Mouse (Mus musculus): Measurements from ENCODE around the gene Tmem222.
A peak's percentile ranks its signal among the peaks of the same experiment; 100 is the strongest.

Gene Tmem222

GRCm38 (mm10) chr4:133247806-133248449 is 29.7 kb downstream of the Tmem222 start:
- no peak for DNase-seq

- no peak for DNase-seq
These were observed 30.5 kb downstream of the Tmem222 start for GRCm38 (mm10) chr4:133247072-133247471.

GRCm38 (mm10) chr4:133244289-133244688 is 33.3 kb downstream of the Tmem222 start:
- DNase-seq: no peak

- no peak for DNase-seq
These were observed 34.1 kb downstream of the Tmem222 start for GRCm38 (mm10) chr4:133243538-133243937.

- DNase-seq: no peak
These were observed 34.9 kb downstream of the Tmem222 start for GRCm38 (mm10) chr4:133242710-133243109.

- DNase-seq: no peak
These were observed 35.7 kb downstream of the Tmem222 start for GRCm38 (mm10) chr4:133241910-133242309.

- DNase-seq: peak; percentile 88
These were observed 36.4 kb downstream of the Tmem222 start for GRCm38 (mm10) chr4:133240934-133241908.

GRCm38 (mm10) chr4:133240490-133240921 is 37.1 kb downstream of the Tmem222 start, which contains the start of gene Map3k6:
TSS of gene Map3k6 (plus strand) at chr4:133240818.
- peak; percentile 88 for DNase-seq

GRCm38 (mm10) chr4:133237911-133238310 is 39.7 kb downstream of the Tmem222 start:
- no peak for DNase-seq

GRCm38 (mm10) chr4:133235415-133235814 is 42.2 kb downstream of the Tmem222 start:
- no peak for DNase-seq

GRCm38 (mm10) chr4:133234771-133235170 is 42.8 kb downstream of the Tmem222 start:
- DNase-seq: no peak

- peak; percentile 76 for DNase-seq
These were observed 44.2 kb downstream of the Tmem222 start for GRCm38 (mm10) chr4:133233285-133233976.

GRCm38 (mm10) chr4:133229582-133229981 is 48.0 kb downstream of the Tmem222 start:
- no peak for DNase-seq

GRCm38 (mm10) chr4:133227636-133228035 is 50.0 kb downstream of the Tmem222 start:
- DNase-seq: no peak

- no peak for DNase-seq
These were observed 51.5 kb downstream of the Tmem222 start for GRCm38 (mm10) chr4:133226073-133226472.

GRCm38 (mm10) chr4:133223875-133224274 is 53.7 kb downstream of the Tmem222 start:
- no peak for DNase-seq

GRCm38 (mm10) chr4:133221701-133222100 is 55.9 kb downstream of the Tmem222 start:
- no peak for DNase-seq

GRCm38 (mm10) chr4:133220656-133221055 is 56.9 kb downstream of the Tmem222 start:
- peak; percentile 66 for DNase-seq

GRCm38 (mm10) chr4:133218745-133219144 is 58.8 kb downstream of the Tmem222 start:
- no peak for DNase-seq

- DNase-seq: peak; percentile 68
These were observed 60.0 kb downstream of the Tmem222 start for GRCm38 (mm10) chr4:133217641-133218040.
